Mouse (Mus musculus): ENCODE results near the gene Il11ra2. TPM values are rescaled to one million over a fixed set of nuclear protein-coding genes. Genes with fewer than 3 reads are reported as not detected.
A peak's percentile ranks its signal among the peaks of the same experiment; 100 is the strongest.
"Not testable (repeated sequence)": the region's sequence is repeated elsewhere in the genome, so short reads cannot be mapped to it uniquely, and the experiment has no call there.

Gene Il11ra2
- polyA plus RNA-seq (2014; fragmentation: Nextera tagmentation; extraction: Ambion mirVana) = not detected in 2 replicates

- H3K36me3 ChIP-seq (replicated peaks; ENCODE audit: control insufficient read depth, insufficient read depth); ATAC-seq (ENCODE audit: low FRiP score); H3K9me3 ChIP-seq (ENCODE audit: control insufficient read depth, low read length); H3K27me3 ChIP-seq (ENCODE audit: control insufficient read depth, insufficient read depth, low read length); H3K27ac ChIP-seq; H3K4me1 ChIP-seq (replicated peaks; ENCODE audit: control insufficient read depth, insufficient read depth, low read length); H3K4me2 ChIP-seq (replicated peaks); H3K9ac ChIP-seq; DNase-seq (ENCODE audit: low spot score); H3K4me3 ChIP-seq (replicated peaks; ENCODE audit: low read length): not testable (repeated sequence)
- no CpG with 5 or more reads among the region's 3 CpGs for WGBS
These were observed at the start of gene Il11ra2 for GRCm38 (mm10) chr4:42661793-42662192. Il11ra2 (minus strand) TSS chr4:42661893.

DNA sequence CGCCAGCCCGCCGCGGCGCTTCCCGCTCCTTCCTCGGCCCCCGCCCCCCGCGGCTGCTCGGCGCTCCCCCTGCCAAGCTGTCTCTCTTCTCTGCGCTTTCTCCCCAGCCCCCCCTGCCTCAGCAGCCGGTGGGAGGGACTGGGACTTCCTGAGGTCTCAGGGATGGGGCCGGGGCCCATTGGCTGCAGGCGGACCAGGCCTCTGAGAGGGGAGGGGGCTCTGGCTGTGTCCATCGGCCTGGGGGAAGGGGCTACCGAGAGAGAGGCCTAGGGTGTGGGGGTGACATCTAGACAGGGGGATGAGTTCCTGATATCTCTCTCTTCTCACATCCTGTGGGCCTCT is 20.5 kb upstream of the Il11ra2 start:
- not testable (repeated sequence) for H3K9ac ChIP-seq; H3K4me2 ChIP-seq (replicated peaks); H3K9me3 ChIP-seq (ENCODE audit: control insufficient read depth, low read length); H3K4me3 ChIP-seq (replicated peaks; ENCODE audit: low read length); H3K36me3 ChIP-seq (replicated peaks; ENCODE audit: control insufficient read depth, insufficient read depth); DNase-seq (ENCODE audit: low spot score); H3K27me3 ChIP-seq (ENCODE audit: control insufficient read depth, insufficient read depth, low read length); H3K27ac ChIP-seq; H3K4me1 ChIP-seq (replicated peaks; ENCODE audit: control insufficient read depth, insufficient read depth, low read length)
- WGBS = no CpG with 5 or more reads among the region's 18 CpGs
- ATAC-seq (ENCODE audit: low FRiP score) = peak; percentile 71; the same call in 1 of the 2 replicates

- ATAC-seq (ENCODE audit: low FRiP score) = peak; percentile 27; the same call in 1 of the 2 replicates
- not testable (repeated sequence) for H3K27ac ChIP-seq; H3K4me1 ChIP-seq (replicated peaks; ENCODE audit: control insufficient read depth, insufficient read depth, low read length); H3K9ac ChIP-seq; H3K4me2 ChIP-seq (replicated peaks); H3K9me3 ChIP-seq (ENCODE audit: control insufficient read depth, low read length); H3K27me3 ChIP-seq (ENCODE audit: control insufficient read depth, insufficient read depth, low read length); H3K4me3 ChIP-seq (replicated peaks; ENCODE audit: low read length); H3K36me3 ChIP-seq (replicated peaks; ENCODE audit: control insufficient read depth, insufficient read depth); DNase-seq (ENCODE audit: low spot score)
- WGBS = no CpG with 5 or more reads among the region's 66 CpGs
These were observed 19.9 kb upstream of the Il11ra2 start for GRCm38 (mm10) chr4:42681473-42682182.

GRCm38 (mm10) chr4:42680374-42681356 is 19.0 kb upstream of the Il11ra2 start:
- H3K4me1 ChIP-seq (replicated peaks; ENCODE audit: control insufficient read depth, insufficient read depth, low read length); DNase-seq (ENCODE audit: low spot score); H3K4me2 ChIP-seq (replicated peaks); H3K9me3 ChIP-seq (ENCODE audit: control insufficient read depth, low read length); H3K4me3 ChIP-seq (replicated peaks; ENCODE audit: low read length); H3K36me3 ChIP-seq (replicated peaks; ENCODE audit: control insufficient read depth, insufficient read depth); H3K9ac ChIP-seq; H3K27me3 ChIP-seq (ENCODE audit: control insufficient read depth, insufficient read depth, low read length); H3K27ac ChIP-seq: not testable (repeated sequence)
- WGBS = no CpG with 5 or more reads among the region's 32 CpGs
- ATAC-seq (ENCODE audit: low FRiP score) = peak; percentile 59; the same call in 1 of the 2 replicates

- H3K4me3 ChIP-seq (replicated peaks; ENCODE audit: low read length); H3K27ac ChIP-seq; H3K9ac ChIP-seq; H3K4me2 ChIP-seq (replicated peaks); H3K36me3 ChIP-seq (replicated peaks; ENCODE audit: control insufficient read depth, insufficient read depth); H3K9me3 ChIP-seq (ENCODE audit: control insufficient read depth, low read length); H3K27me3 ChIP-seq (ENCODE audit: control insufficient read depth, insufficient read depth, low read length); DNase-seq (ENCODE audit: low spot score); ATAC-seq (ENCODE audit: low FRiP score); H3K4me1 ChIP-seq (replicated peaks; ENCODE audit: control insufficient read depth, insufficient read depth, low read length): not testable (repeated sequence)
- no CpG with 5 or more reads among the region's 7 CpGs for WGBS
These were observed 17.7 kb upstream of the Il11ra2 start for GRCm38 (mm10) chr4:42679365-42679764.

DNA sequence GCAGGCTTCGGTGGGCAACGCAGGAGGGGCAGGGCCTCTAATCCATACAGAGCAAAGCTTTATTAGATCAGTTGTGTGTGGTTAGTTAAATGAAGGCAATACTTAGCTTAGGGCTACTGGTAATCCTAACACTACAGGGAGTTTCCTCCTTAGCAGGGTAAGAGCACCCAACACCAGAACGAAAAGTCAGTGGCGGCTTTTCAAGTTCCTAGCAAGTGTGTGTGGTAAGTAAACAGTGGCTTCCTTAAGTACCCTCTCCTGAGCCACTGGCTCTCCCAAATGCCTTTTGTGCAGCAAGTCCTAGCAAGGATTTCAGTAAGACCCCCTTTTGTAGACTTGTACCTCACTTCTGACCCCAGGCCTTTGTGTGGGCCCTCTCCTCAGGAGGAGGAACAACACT is 13.7 kb upstream of the Il11ra2 start:
- H3K27me3 ChIP-seq (ENCODE audit: control insufficient read depth, insufficient read depth, low read length); H3K4me1 ChIP-seq (replicated peaks; ENCODE audit: control insufficient read depth, insufficient read depth, low read length); H3K9ac ChIP-seq; H3K9me3 ChIP-seq (ENCODE audit: control insufficient read depth, low read length); ATAC-seq (ENCODE audit: low FRiP score); H3K36me3 ChIP-seq (replicated peaks; ENCODE audit: control insufficient read depth, insufficient read depth); DNase-seq (ENCODE audit: low spot score); H3K4me2 ChIP-seq (replicated peaks); H3K27ac ChIP-seq; H3K4me3 ChIP-seq (replicated peaks; ENCODE audit: low read length): not testable (repeated sequence)
- no CpG with 5 or more reads among the region's 4 CpGs for WGBS

DNA sequence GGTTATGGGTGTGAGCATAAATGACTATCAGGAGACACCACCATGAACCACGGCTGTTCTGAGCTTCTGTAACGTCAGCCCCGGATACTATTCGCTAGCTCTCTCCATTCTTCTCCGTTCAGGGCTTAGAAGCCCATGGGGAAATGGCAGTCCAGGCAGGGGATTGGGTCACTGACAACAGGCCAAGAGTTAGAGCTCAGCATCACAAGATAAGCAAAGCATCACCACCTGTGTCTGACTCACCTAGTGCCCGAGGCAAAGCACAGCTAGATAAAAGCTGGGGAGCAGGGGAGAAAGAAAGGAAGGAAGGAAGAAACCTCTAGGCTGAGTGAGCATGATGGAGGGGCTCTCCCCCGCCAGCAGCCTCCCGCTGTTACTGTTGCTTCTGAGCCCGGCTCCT is 6.7 kb downstream of the Il11ra2 start, which contains the start of gene Ccl27b:
Gene Ccl27b, plus strand, starts transcription at position 301 of the 400 bp plus-strand sequence.
- not testable (repeated sequence) for H3K4me2 ChIP-seq (replicated peaks); H3K27me3 ChIP-seq (ENCODE audit: control insufficient read depth, insufficient read depth, low read length); DNase-seq (ENCODE audit: low spot score); H3K27ac ChIP-seq; H3K4me3 ChIP-seq (replicated peaks; ENCODE audit: low read length); H3K36me3 ChIP-seq (replicated peaks; ENCODE audit: control insufficient read depth, insufficient read depth); ATAC-seq (ENCODE audit: low FRiP score); H3K9ac ChIP-seq; H3K9me3 ChIP-seq (ENCODE audit: control insufficient read depth, low read length); H3K4me1 ChIP-seq (replicated peaks; ENCODE audit: control insufficient read depth, insufficient read depth, low read length)
- WGBS = no CpG with 5 or more reads among the region's 9 CpGs

GRCm38 (mm10) chr4:42629419-42629818 is 32.3 kb downstream of the Il11ra2 start, which contains the start of gene Gm2564:
Gm2564 (plus strand) TSS chr4:42629719.
- not testable (repeated sequence) for DNase-seq (ENCODE audit: low spot score); H3K4me2 ChIP-seq (replicated peaks); H3K36me3 ChIP-seq (replicated peaks; ENCODE audit: control insufficient read depth, insufficient read depth); H3K9ac ChIP-seq; H3K4me1 ChIP-seq (replicated peaks; ENCODE audit: control insufficient read depth, insufficient read depth, low read length); ATAC-seq (ENCODE audit: low FRiP score); H3K4me3 ChIP-seq (replicated peaks; ENCODE audit: low read length); H3K27ac ChIP-seq; H3K27me3 ChIP-seq (ENCODE audit: control insufficient read depth, insufficient read depth, low read length); H3K9me3 ChIP-seq (ENCODE audit: control insufficient read depth, low read length)
- WGBS = no CpG with 5 or more reads among the region's 8 CpGs

DNA sequence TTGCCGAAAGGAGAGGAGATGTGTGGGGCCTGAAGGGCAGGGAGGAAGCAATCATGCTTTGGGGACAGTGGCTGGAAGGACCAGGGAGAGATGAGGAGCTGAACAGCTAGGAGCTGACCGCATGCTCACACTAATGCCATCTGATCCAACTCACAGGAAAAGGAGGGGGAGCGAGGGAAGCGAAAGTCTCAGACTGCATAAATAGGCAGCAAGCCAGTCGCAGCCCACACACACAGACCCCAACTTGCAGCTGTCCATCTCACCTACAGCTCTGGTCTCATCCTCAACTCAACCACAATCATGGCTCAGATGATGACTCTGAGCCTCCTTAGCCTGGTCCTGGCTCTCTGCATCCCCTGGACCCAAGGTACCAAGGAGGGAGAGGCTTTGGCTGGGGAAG is 49.8 kb downstream of the Il11ra2 start, which contains the start of gene Gm10591:
Gene Gm10591, plus strand, starts transcription at position 301 of the 400 bp plus-strand sequence.
- not testable (repeated sequence) for DNase-seq (ENCODE audit: low spot score); H3K4me2 ChIP-seq (replicated peaks); H3K27me3 ChIP-seq (ENCODE audit: control insufficient read depth, insufficient read depth, low read length); ATAC-seq (ENCODE audit: low FRiP score); H3K9me3 ChIP-seq (ENCODE audit: control insufficient read depth, low read length); H3K9ac ChIP-seq; H3K4me3 ChIP-seq (replicated peaks; ENCODE audit: low read length); H3K27ac ChIP-seq; H3K36me3 ChIP-seq (replicated peaks; ENCODE audit: control insufficient read depth, insufficient read depth); H3K4me1 ChIP-seq (replicated peaks; ENCODE audit: control insufficient read depth, insufficient read depth, low read length)
- no CpG with 5 or more reads among the region's 5 CpGs for WGBS
